In genomic region chr2:134654668-134655067, GRCm38 (mm10) we compare ENCODE assay signal across 21 mouse cellular contexts. TPM values are rescaled to one million over a fixed set of nuclear protein-coding genes. Genes with fewer than 3 reads are reported as not detected.
DNase-seq lines count a peak whose midpoint lies in the region; ATAC-seq and TF ChIP-seq lines count a peak whose summit lies in the region.
"Had no signal": no experiment of that assay in that cellular context is flagged by ENCODE, and none has a peak within 500 bp of the region (broad histone marks: within the 10 kb centered on the region; RNA-seq: fewer than 3 reads in every experiment).

No protein-coding gene starts in this region.

- H3K36me3 ChIP-seq in liver, adult 2 months (ENCODE audit: control insufficient read depth, insufficient read depth, low read length), result no peaks in the 10 kb centered on the region
- H3K36me3 ChIP-seq in lung, postnatal 0 days (ENCODE audit: insufficient read depth, low read length), result no peaks in the 10 kb centered on the region
- H3K36me3 ChIP-seq: G1E had no signal

- peaks cover 4% of the 10 kb centered on the region; the same call in 1 of the 2 replicates for H3K4me1 ChIP-seq in liver, adult 2 months (ENCODE audit: control insufficient read depth, insufficient read depth, low read length)
- H3K4me1 ChIP-seq in lung, postnatal 0 days (ENCODE audit: insufficient read depth, low read depth, low read length), result no peaks in the 10 kb centered on the region

- no peak for TF ChIP-seq POLR2A in liver, adult 2 months (IDR thresholded peaks at IDR 0.05; ENCODE audit: extremely low read depth, insufficient read depth, low read length)

- no peak overlapping the region for H3K4me2 ChIP-seq in lung, postnatal 0 days (replicated peaks; ENCODE audit: low read depth, low read length)

- no peak for ATAC-seq in lung, postnatal 0 days
- ATAC-seq: activated CD4-positive, CD25-positive, alpha-beta regulatory T cell, adult 4 months; CD4-positive, CD25-positive, alpha-beta regulatory T cell, adult 4 months; Patski had no signal

- TF ChIP-seq EP300 in lung, postnatal 0 days (IDR thresholded peaks at IDR 0.05), result no peak

- H3K9ac ChIP-seq in liver, adult 2 months (ENCODE audit: low read depth, low read length), result no peak overlapping the region
- no peak overlapping the region for H3K9ac ChIP-seq in lung, postnatal 0 days (replicated peaks; ENCODE audit: low read depth)

- H3K27ac ChIP-seq in liver, adult 2 months (replicated peaks; ENCODE audit: insufficient read depth, low read depth, low read length), result no peak overlapping the region
- no peak overlapping the region for H3K27ac ChIP-seq in lung, postnatal 0 days (ENCODE audit: low read length)

- DNase-seq in liver, adult 2 months (ENCODE audit: extremely low read depth, low read depth, low spot score), result peak; percentile 76
- no peak for DNase-seq in liver
- DNase-seq in lung, postnatal 0 days (ENCODE audit: low spot score), result peak; percentile 20
- no peak for DNase-seq in lung, postnatal 14 days
- peak; percentile 74 for DNase-seq in fat pad, adult 2 months (ENCODE audit: extremely low read depth, low read depth, low spot score)
- DNase-seq in thymus, postnatal 25 days, result no peak
- DNase-seq: adrenal gland, adult 2 months; adrenal gland, adult 8-10 months; adrenal gland, postnatal 10 days; adrenal gland, postnatal 14 days; adrenal gland, postnatal 25 days; adrenal gland, postnatal 36 days; B cell, adult 2 months; cerebellum, adult 11 months; cerebellum, adult 11-12 months; cerebellum, adult 18-20 months had no signal

- H3K27me3 ChIP-seq in liver, adult 2 months (ENCODE audit: control insufficient read depth, insufficient read depth, low read length), result no peaks in the 10 kb centered on the region
- H3K27me3 ChIP-seq in lung, postnatal 0 days (replicated peaks; ENCODE audit: insufficient read depth, low read length), result no peaks in the 10 kb centered on the region
- H3K27me3 ChIP-seq: CH12.LX had no signal

- no peak for TF ChIP-seq CTCF in liver, adult 2 months (IDR thresholded peaks at IDR 0.05; ENCODE audit: low read depth, low read length)
- no peak for TF ChIP-seq CTCF in lung, postnatal 0 days (IDR thresholded peaks at IDR 0.05)

- no peaks in the 10 kb centered on the region for H3K9me3 ChIP-seq in lung, postnatal 0 days (ENCODE audit: low read length)
- H3K9me3 ChIP-seq: G1E had no signal

- H3K4me3 ChIP-seq in liver, adult 2 months (ENCODE audit: insufficient read depth, low read depth, low read length), result no peak overlapping the region
- H3K4me3 ChIP-seq in lung, postnatal 0 days (ENCODE audit: low read depth, low read length), result no peak overlapping the region

- H3K79me2 ChIP-seq in liver, adult 2 months (ENCODE audit: control insufficient read depth, insufficient read depth, low read length), result no peaks in the 10 kb centered on the region

RNA-seq across cellular contexts. Expression of gene Tmx4, which starts 10.7 kb away (rescaled TPM):
- total RNA-seq in liver, adult 2 months (2014; rRNA removed), result 11.2 and 11.9 TPM in 2 replicates
- polyA plus RNA-seq in liver, adult 2 months (2012; rRNA removed), result 3.0 and 3.1 TPM in 2 replicates
- 9.4 and 12.2 TPM in 2 replicates for polyA plus RNA-seq in lung, postnatal 0 days (2015; fragmentation: Nextera tagmentation; extraction: Ambion mirVana)

Comparison
In these comparisons a context has a peak if more than half of its experiments do, and no peak if none do; other contexts are left out.
1. DNase-seq: peak in liver, adult 2 months (single experiment), lung, postnatal 0 days (single experiment) and fat pad, adult 2 months (single experiment); none in liver (single experiment), lung, postnatal 14 days (single experiment) and thymus, postnatal 25 days (single experiment).